Mouse (Mus musculus): ENCODE results near the gene Vmn1r130.
"Not testable (repeated sequence)": the region's sequence is repeated elsewhere in the genome, so short reads cannot be mapped to it uniquely, and the experiment has no call there.

The Vmn1r130 gene

DNA sequence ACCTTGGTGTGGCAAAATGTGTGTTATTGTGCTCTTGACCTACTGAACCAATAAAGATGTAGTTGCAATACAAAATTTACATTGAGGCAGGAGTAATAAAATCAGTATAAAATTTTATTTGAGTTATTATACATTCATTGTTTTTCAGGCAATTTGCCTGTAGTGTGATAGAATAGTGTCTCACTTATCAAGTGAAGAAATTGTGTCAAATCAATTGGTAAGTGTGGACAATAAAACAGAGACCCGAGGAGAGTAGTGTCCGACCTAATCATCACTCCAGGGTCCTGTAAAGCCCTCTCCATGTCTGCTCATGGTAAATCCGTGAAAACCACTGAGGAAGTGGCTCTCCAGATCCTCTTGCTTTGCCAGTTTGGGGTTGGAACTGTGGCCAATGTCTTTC lies at the start of gene Vmn1r130:
Gene Vmn1r130 (plus strand): TSS at position 301 of the 400 bp plus-strand sequence.
- not testable (repeated sequence) for DNase-seq (ENCODE audit: extremely low spot score, low spot score)

DNA sequence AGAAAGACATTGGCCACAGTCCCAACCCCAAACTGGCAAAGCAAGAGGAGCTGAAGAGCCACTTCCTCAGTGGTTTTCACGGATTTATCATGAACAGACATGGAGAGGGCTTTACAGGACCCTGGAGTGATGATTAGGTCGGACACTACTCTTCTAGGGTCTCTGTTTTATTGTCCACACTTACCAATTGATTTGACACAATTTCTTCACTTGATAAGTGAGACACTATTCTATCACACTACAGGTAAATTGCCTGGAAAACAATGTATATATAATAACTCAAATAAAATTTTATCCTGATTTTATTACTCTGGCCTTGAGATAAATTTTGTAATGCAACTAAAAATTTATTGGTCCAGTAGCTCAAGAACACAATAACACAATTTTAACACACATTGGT lies 34.4 kb downstream of the Vmn1r130 start, which contains the start of gene Vmn1r131:
Gene Vmn1r131 (minus strand): TSS at position 101 of the 400 bp plus-strand sequence.
- DNase-seq (ENCODE audit: extremely low spot score, low spot score): not testable (repeated sequence)
